Mouse (Mus musculus) ES-Bruce4 (cell line): ENCODE results near the gene Sh3rf1.

ENCODE experiments used
- CTCF ChIP-seq: IDR thresholded peaks from one replicate; pipeline ENCODE4 v1.8.1; 2011; ENCODE audit warnings: low read depth, low read length
- POLR2A ChIP-seq: IDR thresholded peaks from one replicate; pipeline ENCODE4 v1.8.1; 2011; ENCODE audit warnings: low read length; ENCODE audit not compliant: insufficient read depth

DNA sequence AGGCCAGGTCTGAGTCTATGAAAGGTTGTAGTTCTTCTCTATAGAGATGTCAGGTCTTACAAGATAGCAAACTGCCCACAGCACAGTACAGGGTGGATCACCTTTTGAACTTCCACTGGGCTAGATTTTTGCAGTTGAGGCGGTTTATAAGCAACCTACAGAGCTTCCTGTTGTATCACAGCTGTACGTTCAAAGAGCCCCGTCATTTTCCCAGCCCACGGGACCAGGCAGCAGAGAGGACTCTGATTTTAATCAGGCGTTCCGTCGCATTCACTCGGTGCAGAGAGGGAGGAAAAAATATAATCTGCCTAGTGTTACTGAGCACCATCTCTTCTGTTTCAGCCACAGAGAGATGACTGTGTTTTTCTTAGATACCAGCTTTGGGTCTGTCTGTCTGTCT, 135.3 kb downstream of the Sh3rf1 start:
- no peak for TF ChIP-seq POLR2A
- TF ChIP-seq CTCF: no peak
